Mouse (Mus musculus): ENCODE measurements around the gene Tnnc2.

Gene Tnnc2

GRCm38 (mm10) chr2:164794293-164794692 is 14.5 kb upstream of the Tnnc2 start:
- peak; percentile 93 for DNase-seq

- no peak for DNase-seq
Observed at GRCm38 (mm10) chr2:164793772-164794171, 14.0 kb upstream of the Tnnc2 start.

GRCm38 (mm10) chr2:164793236-164793635 is 13.5 kb upstream of the Tnnc2 start:
- peak; percentile 63 for DNase-seq

GRCm38 (mm10) chr2:164792400-164793190 is 12.8 kb upstream of the Tnnc2 start:
- DNase-seq: no peak

- no peak for DNase-seq
Observed at GRCm38 (mm10) chr2:164791841-164792261, 12.1 kb upstream of the Tnnc2 start.

- DNase-seq: peak; percentile 49
Observed at GRCm38 (mm10) chr2:164790451-164790850, 10.7 kb upstream of the Tnnc2 start.

GRCm38 (mm10) chr2:164788411-164788810 is 8.6 kb upstream of the Tnnc2 start:
- DNase-seq: no peak

- DNase-seq: no peak
Observed at GRCm38 (mm10) chr2:164787779-164788178, 8.0 kb upstream of the Tnnc2 start.

- no peak for DNase-seq
Observed at GRCm38 (mm10) chr2:164787032-164787431, 7.3 kb upstream of the Tnnc2 start.

- peak; percentile 28 for DNase-seq
Observed at GRCm38 (mm10) chr2:164786388-164786885, 6.7 kb upstream of the Tnnc2 start.

- peak; percentile 91 for DNase-seq
Observed at GRCm38 (mm10) chr2:164785481-164786387, 6.0 kb upstream of the Tnnc2 start, which contains the start of gene Snx21. TSS of gene Snx21 (plus strand) at chr2:164785823.

- no peak for DNase-seq
Observed at GRCm38 (mm10) chr2:164784869-164785420, 5.2 kb upstream of the Tnnc2 start.

GRCm38 (mm10) chr2:164783926-164784581 is 4.3 kb upstream of the Tnnc2 start:
- DNase-seq: no peak

GRCm38 (mm10) chr2:164781876-164782275 is 2.1 kb upstream of the Tnnc2 start:
- DNase-seq: no peak

GRCm38 (mm10) chr2:164778809-164779208 is 958 bp downstream of the Tnnc2 start:
- no peak for DNase-seq

GRCm38 (mm10) chr2:164778015-164778287 is 1.8 kb downstream of the Tnnc2 start:
- DNase-seq: no peak

GRCm38 (mm10) chr2:164777246-164778014 is 2.3 kb downstream of the Tnnc2 start:
- no peak for DNase-seq

- no peak for DNase-seq
Observed at GRCm38 (mm10) chr2:164776801-164777200, 3.0 kb downstream of the Tnnc2 start.

- DNase-seq: no peak
Observed at GRCm38 (mm10) chr2:164776130-164776529, 3.6 kb downstream of the Tnnc2 start.

- DNase-seq: no peak
Observed at GRCm38 (mm10) chr2:164773989-164774364, 5.8 kb downstream of the Tnnc2 start.

GRCm38 (mm10) chr2:164773229-164773988 is 6.4 kb downstream of the Tnnc2 start:
- DNase-seq: no peak
